Mouse (Mus musculus) CH12.LX (cell line): ENCODE data around the gene Upp2. TPM values are rescaled to one million over a fixed set of nuclear protein-coding genes. Genes with fewer than 3 reads are reported as not detected.

ENCODE experiments used
- DNase-seq: peaks from one replicate; pipeline ENCODE4 v3.0.0-alpha.2; 2013; ENCODE audit errors: extremely low read depth
- H3K27ac ChIP-seq: 2 replicates; pipeline ENCODE4 v1.5.1; 2012; ENCODE audit warnings: low read depth, mild to moderate bottlenecking, control low read depth, moderate library complexity; ENCODE audit not compliant: insufficient read depth
- H3K27me3 ChIP-seq: replicated peaks from 2 replicates; pipeline ENCODE3; 2012; ENCODE audit warnings: inconsistent platforms
- H3K36me3 ChIP-seq, 2 experiments: replicated peaks in 1 of 2; 2 replicates each; pipeline versions ENCODE3 to v1.6.1; 2012; ENCODE audit warnings: inconsistent platforms in 1 of 2, low read length in 1 of 2, mild to moderate bottlenecking in 1 of 2, mixed read lengths in 1 of 2, moderate library complexity in 1 of 2; ENCODE audit not compliant: control insufficient read depth in 1 of 2, insufficient read depth in 1 of 2
- H3K4me1 ChIP-seq, 2 experiments: 2 replicates each; pipeline ENCODE4 v1.6.1; 2012; ENCODE audit warnings: inconsistent platforms in 1 of 2, moderate library complexity in 1 of 2; ENCODE audit not compliant: insufficient read depth in 2 of 2, control insufficient read depth in 1 of 2
- H3K4me2 ChIP-seq: 2 replicates; pipeline ENCODE4 v1.6.1; 2012; ENCODE audit warnings: low read depth, mild to moderate bottlenecking, control low read depth; ENCODE audit not compliant: poor library complexity, insufficient read depth, severe bottlenecking
- H3K4me3 ChIP-seq, 3 experiments: fragments of 150-350 bp in 1 of 3; sonication (generic) in 1 of 3; replicated peaks in 1 of 3; 2 replicates each; pipeline versions ENCODE3 to v1.5.1; 2011 to 2012; ENCODE audit warnings: low read depth in 2 of 3, low read length in 2 of 3, mild to moderate bottlenecking in 2 of 3, moderate library complexity in 2 of 3, control low read depth in 1 of 3, improper control_type of control experiment in 1 of 3, inconsistent platforms in 1 of 3, mixed read lengths in 1 of 3; ENCODE audit not compliant: poor library complexity in 1 of 3
- H3K79me2 ChIP-seq: replicated peaks from 2 replicates; pipeline ENCODE4 v1.6.1; 2012; ENCODE audit warnings: mild to moderate bottlenecking, moderate library complexity; ENCODE audit not compliant: control insufficient read depth, poor library complexity, insufficient read depth, severe bottlenecking; ENCODE audit errors: extremely low read depth
- H3K9ac ChIP-seq: 2 replicates; pipeline ENCODE4 v1.6.1; 2012; ENCODE audit warnings: low read depth, mild to moderate bottlenecking, control low read depth, moderate library complexity; ENCODE audit not compliant: insufficient read depth
- H3K9me3 ChIP-seq: replicated peaks from 2 replicates; pipeline ENCODE3; 2012; ENCODE audit warnings: low read length, inconsistent platforms, mixed read lengths
- BHLHE40 ChIP-seq: IDR thresholded peaks from 2 replicates; pipeline ENCODE4 v1.6.1; 2011; ENCODE audit warnings: mild to moderate bottlenecking, low read depth, low read length, improper control_type of control experiment
- CHD1 ChIP-seq: IDR thresholded peaks from 2 replicates; pipeline ENCODE4 v1.6.1; 2012; ENCODE audit warnings: low read depth, low read length, improper control_type of control experiment, inconsistent platforms
- E2F4 ChIP-seq: IDR thresholded peaks from 2 replicates; pipeline ENCODE4 v1.6.1; 2011; ENCODE audit warnings: low read depth, low read length, improper control_type of control experiment; ENCODE audit not compliant: insufficient replicate concordance
- EP300 ChIP-seq: IDR thresholded peaks from 2 replicates; pipeline ENCODE4 v1.6.1; 2011; ENCODE audit warnings: low read length, improper control_type of control experiment
- ETS1 ChIP-seq: conservative IDR thresholded peaks from 2 replicates; pipeline ENCODE4 v1.6.1; 2012; ENCODE audit warnings: low read depth, mild to moderate bottlenecking, inconsistent platforms, low read length, improper control_type of control experiment, moderate library complexity
- HCFC1 ChIP-seq: IDR thresholded peaks from 2 replicates; pipeline ENCODE4 v1.6.1; 2012; ENCODE audit warnings: low read depth, mild to moderate bottlenecking, inconsistent platforms, low read length, improper control_type of control experiment
- JUN ChIP-seq: IDR thresholded peaks from 2 replicates; pipeline ENCODE4 v1.6.1; 2011; ENCODE audit warnings: low read depth, mild to moderate bottlenecking, low read length, improper control_type of control experiment, moderate library complexity; ENCODE audit not compliant: insufficient read depth
- KAT2A ChIP-seq: IDR thresholded peaks from 2 replicates; pipeline ENCODE4 v1.6.1; 2012; ENCODE audit warnings: low read length, improper control_type of control experiment, inconsistent platforms; ENCODE audit not compliant: insufficient replicate concordance
- MAZ ChIP-seq: IDR thresholded peaks from 2 replicates; pipeline ENCODE4 v1.6.1; 2012; ENCODE audit warnings: low read depth, mild to moderate bottlenecking, inconsistent platforms, low read length, improper control_type of control experiment, moderate library complexity
- MXI1 ChIP-seq: IDR thresholded peaks from 2 replicates; pipeline ENCODE4 v1.6.1; 2011; ENCODE audit warnings: mild to moderate bottlenecking, low read depth, low read length, improper control_type of control experiment
- MYC ChIP-seq: IDR thresholded peaks from 2 replicates; pipeline ENCODE4 v1.6.1; 2011; ENCODE audit warnings: low read depth, mild to moderate bottlenecking, improper control_type of control experiment, low read length
- NELFE ChIP-seq: IDR thresholded peaks from 2 replicates; pipeline ENCODE4 v1.6.1; 2011; ENCODE audit warnings: low read depth, low read length, improper control_type of control experiment
- PAX5 ChIP-seq: IDR thresholded peaks from 2 replicates; pipeline ENCODE4 v1.6.1; 2012; ENCODE audit warnings: low read length, inconsistent platforms, mixed read lengths
- POLR2A ChIP-seq: IDR thresholded peaks from 2 replicates; pipeline ENCODE4 v1.6.1; 2011; ENCODE audit warnings: low read depth, mild to moderate bottlenecking, improper control_type of control experiment, low read length
- RAD21 ChIP-seq: IDR thresholded peaks from 2 replicates; pipeline ENCODE4 v1.6.1; 2011; ENCODE audit warnings: low read depth, mild to moderate bottlenecking, low read length, improper control_type of control experiment, moderate library complexity
- RCOR1 ChIP-seq: conservative IDR thresholded peaks from 2 replicates; pipeline ENCODE4 v1.6.1; 2012; ENCODE audit warnings: low read depth, mild to moderate bottlenecking, inconsistent platforms, low read length, improper control_type of control experiment
- SMC3 ChIP-seq: IDR thresholded peaks from 2 replicates; pipeline ENCODE4 v1.6.1; 2011; ENCODE audit warnings: low read depth, low read length, improper control_type of control experiment
- TCF12 ChIP-seq: IDR thresholded peaks from 2 replicates; pipeline ENCODE4 v1.6.1; 2014; ENCODE audit warnings: low read depth, mild to moderate bottlenecking, inconsistent platforms, low read length, improper control_type of control experiment
- UBTF ChIP-seq: IDR thresholded peaks from 2 replicates; pipeline ENCODE4 v1.6.1; 2012; ENCODE audit warnings: low read depth, mild to moderate bottlenecking, inconsistent platforms, low read length, improper control_type of control experiment, moderate library complexity
- USF1 ChIP-seq: IDR thresholded peaks from 2 replicates; pipeline ENCODE4 v1.6.1; 2014; ENCODE audit warnings: low read depth, mild to moderate bottlenecking, inconsistent platforms, low read length, improper control_type of control experiment
- ZKSCAN1 ChIP-seq: IDR thresholded peaks from 2 replicates; pipeline ENCODE4 v1.6.1; 2012; ENCODE audit warnings: low read depth, inconsistent platforms, low read length, improper control_type of control experiment, borderline replicate concordance
- dilution Hi-C: fragments of 300-500 bp; cut with MboI; formaldehyde crosslinking; loops from 2 replicates; pipeline ENCODE4 v1.14.3; 2020; ENCODE audit warnings: low sequenced_read_pairs; ENCODE audit not compliant: extremely low pct_unique_long_range_greater_than_20kb, extremely low pct_ligation_motif_present
- in situ Hi-C: fragments of 300-500 bp; cut with MboI; formaldehyde crosslinking; loops from 3 replicates; pipeline ENCODE4 v1.14.3; 2019; ENCODE audit warnings: low sequenced_read_pairs, low pct_ligation_motif_present, low pct_unique_long_range_greater_than_20kb, mixed read lengths
- polyA plus RNA-seq: library from polyadenylated mRNA; unstranded; fragments of >175 nt; gene quantifications from 2 replicates; pipeline ENCODE4 v1.2.1, GENCODE M21; 2012; ENCODE audit warnings: low read depth; ENCODE audit not compliant: insufficient read length
- total RNA-seq, 2 experiments: library from RNA; depleted of rRNA; stranded (reverse); fragments of 300-350 nt in 1 of 2; fragments of >200 nt in 1 of 2; gene quantifications; 2 replicates each; pipeline ENCODE4 v1.2.3; 2012 to 2014

Gene Upp2
- total and polyA plus RNA-seq, 3 experiments = not detected

DNA sequence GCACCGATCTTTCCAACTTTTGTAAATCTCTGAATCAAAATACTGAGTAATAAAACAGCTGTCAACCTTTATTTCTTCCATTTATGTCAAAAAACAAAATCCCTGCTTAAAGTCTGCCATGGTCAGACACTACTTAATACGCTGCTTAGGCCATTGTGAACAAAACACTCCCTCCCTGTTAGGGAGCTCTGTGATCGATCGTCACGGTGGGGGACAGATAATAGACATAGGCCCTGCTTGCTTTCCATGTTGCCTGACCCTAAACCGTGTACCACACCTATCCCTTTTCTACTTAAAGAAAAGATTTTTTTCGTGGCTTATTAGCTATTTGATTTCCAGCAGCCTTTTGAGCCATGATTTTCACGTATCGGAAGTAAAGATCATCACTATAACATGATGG, 95.6 kb downstream of the Upp2 start:
- H3K27me3 ChIP-seq = no peaks in the 10 kb centered on the region
- peaks cover 27% of the 10 kb centered on the region for H3K9me3 ChIP-seq
- no peak overlapping the region for H3K27ac ChIP-seq
- no peaks in the 10 kb centered on the region for H3K79me2 ChIP-seq
- in situ Hi-C loops (loop anchor here (10.0 to 25.0 kb wide), 2 partner anchors 188 to 625 kb away; partner anchors contain the start of gene Gm17409), dilution Hi-C loops (no loop called here)
- H3K36me3 ChIP-seq = no peaks in the 10 kb centered on the region
- no peak overlapping the region for H3K9ac ChIP-seq
- H3K4me1 ChIP-seq = peaks cover 0 to 3% of the 10 kb centered on the region in 2 experiments; a peak in 1 of 4 replicates
- no peak overlapping the region for H3K4me2 ChIP-seq
- no peak for DNase-seq
- TF ChIP-seq SMC3 (no peak), EP300 (no peak), BHLHE40 (no peak), RAD21 (no peak), RCOR1 (no peak), PAX5 (no peak), CHD1 (no peak), UBTF (no peak), USF1 (no peak), NELFE (no peak), HCFC1 (no peak), POLR2A (no peak)
- TF ChIP-seq, all 38 proteins: peak for 0
- no peak overlapping the region for H3K4me3 ChIP-seq

DNA sequence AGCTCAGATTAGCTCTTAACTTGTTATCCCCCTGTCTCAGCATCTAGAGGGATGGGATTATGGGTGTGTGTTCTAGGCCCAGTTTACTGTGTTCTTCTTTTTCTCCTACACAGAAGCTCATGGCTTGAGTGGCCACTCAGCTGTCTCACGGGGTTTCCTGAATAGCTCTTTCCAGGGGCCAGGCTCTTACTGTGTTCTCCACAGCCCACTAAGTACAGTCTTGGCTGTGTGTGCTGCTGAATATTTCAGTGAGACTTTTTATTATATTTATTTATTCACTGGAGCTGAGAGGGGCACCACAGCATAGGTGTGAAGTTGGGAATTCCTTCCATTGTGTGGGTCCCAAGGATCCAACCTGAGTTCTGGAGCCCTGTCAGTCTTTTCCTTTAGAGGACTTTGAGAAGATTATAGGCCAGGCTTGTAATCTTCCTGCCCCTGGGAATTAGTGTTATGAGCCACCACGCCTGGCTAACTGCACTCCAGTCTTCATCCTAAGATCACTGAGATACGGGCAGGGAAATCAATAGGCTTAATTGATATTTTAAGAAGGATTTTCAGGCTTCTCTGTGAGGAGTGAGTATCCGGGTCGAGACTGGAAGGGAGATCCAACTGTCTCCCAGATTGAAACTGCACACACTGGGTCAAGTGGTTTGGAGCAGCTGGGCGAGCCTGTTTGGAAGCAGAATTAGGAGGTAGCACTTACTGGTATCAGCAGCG, 96.5 kb downstream of the Upp2 start:
- in situ Hi-C loops (loop anchor here (10.0 to 25.0 kb wide), 2 partner anchors 189 to 626 kb away; partner anchors contain the start of gene Gm17409), dilution Hi-C loops (no loop called here)
- Histone ChIP-seq H3K27ac (no peak overlapping the region), H3K4me3 (no peak overlapping the region), H3K79me2 (no peaks in the 10 kb centered on the region), H3K9me3 (peaks cover 29% of the 10 kb centered on the region), H3K4me1 (peaks cover 0 to 3% of the 10 kb centered on the region in 2 experiments; a peak in 1 of 4 replicates), H3K9ac (no peak overlapping the region), H3K4me2 (no peak overlapping the region), H3K27me3 (no peaks in the 10 kb centered on the region), H3K36me3 (no peaks in the 10 kb centered on the region)
- TF ChIP-seq TCF12 (no peak), ETS1 (no peak), MXI1 (no peak), UBTF (no peak), NELFE (no peak), RCOR1 (no peak), JUN (no peak), E2F4 (no peak), MAZ (no peak), PAX5 (no peak), ZKSCAN1 (no peak), SMC3 (no peak), MYC (no peak), KAT2A (no peak), POLR2A (no peak)
- no peak for DNase-seq
